Mouse (Mus musculus): ENCODE results near the gene Hnrnpc.

DNA sequence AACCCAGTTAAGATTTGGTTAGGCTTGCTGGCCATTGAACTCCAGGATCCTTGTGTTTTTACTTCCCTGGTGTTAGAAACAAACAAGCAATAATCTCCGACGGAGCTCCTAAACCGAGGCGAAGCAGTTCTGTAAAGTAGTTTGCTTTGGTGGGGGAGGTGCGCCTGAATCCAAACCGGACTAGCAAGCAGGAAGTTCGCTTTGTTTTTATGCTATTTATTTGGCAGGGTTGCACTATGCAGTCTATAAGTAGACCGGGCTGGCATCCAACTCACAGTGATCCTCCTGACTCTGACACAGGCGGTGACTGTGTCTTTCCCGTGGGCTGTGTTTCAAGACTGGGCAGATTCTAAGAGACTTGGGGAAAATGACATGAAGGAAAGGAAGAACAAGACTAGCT, 2.9 kb upstream of the Hnrnpc start:
- TF ChIP-seq CTCF (IDR thresholded peaks at IDR 0.05; ENCODE audit: borderline replicate concordance, insufficient read depth, low read depth, low read length) (no peak), POLR2A (IDR thresholded peaks at IDR 0.05; ENCODE audit: borderline replicate concordance, insufficient read depth, low read length) (no peak)
